Mouse (Mus musculus): ENCODE results near the gene Adam12. TPM values are rescaled to one million over a fixed set of nuclear protein-coding genes. Genes with fewer than 3 reads are reported as not detected.

The Adam12 gene
- polyA plus RNA-seq, 1 experiment from 2014 or later: 1.2 TPM

DNA sequence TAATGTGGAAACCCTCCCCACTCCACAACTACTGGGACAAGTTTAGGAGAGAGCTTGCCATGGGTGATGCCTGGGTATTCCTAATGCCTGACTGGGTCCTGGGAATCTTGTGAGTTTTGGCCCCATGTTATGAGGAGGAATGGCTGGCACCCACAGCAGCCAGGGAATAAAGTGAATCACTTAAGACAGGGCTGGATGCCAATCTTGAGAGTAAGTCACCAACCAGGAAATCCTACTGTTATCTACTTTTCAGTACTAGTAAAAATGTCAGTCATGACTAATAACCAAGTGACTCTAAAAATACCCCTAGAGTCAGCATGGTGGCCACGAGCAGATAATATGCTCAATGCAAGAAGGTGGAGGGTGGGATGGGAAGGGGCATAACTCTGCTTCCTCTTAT lies 121.8 kb downstream of the Adam12 start:
- H3K9me3 ChIP-seq (replicated peaks): no peaks in the 10 kb centered on the region
- no peak overlapping the region for H3K9ac ChIP-seq
- no peak overlapping the region for H3K4me2 ChIP-seq
- no peak overlapping the region for H3K27ac ChIP-seq (replicated peaks)
- H3K36me3 ChIP-seq (replicated peaks): no peaks in the 10 kb centered on the region
- 17% methylated on average over 1 of the region's 1 CpGs for WGBS (ENCODE audit: insufficient replicate concordance)
- no peaks in the 10 kb centered on the region for H3K4me1 ChIP-seq (replicated peaks)
- H3K4me3 ChIP-seq (replicated peaks): no peak overlapping the region
- H3K27me3 ChIP-seq: no peaks in the 10 kb centered on the region
- ATAC-seq (ENCODE audit: insufficient read depth): no peak

DNA sequence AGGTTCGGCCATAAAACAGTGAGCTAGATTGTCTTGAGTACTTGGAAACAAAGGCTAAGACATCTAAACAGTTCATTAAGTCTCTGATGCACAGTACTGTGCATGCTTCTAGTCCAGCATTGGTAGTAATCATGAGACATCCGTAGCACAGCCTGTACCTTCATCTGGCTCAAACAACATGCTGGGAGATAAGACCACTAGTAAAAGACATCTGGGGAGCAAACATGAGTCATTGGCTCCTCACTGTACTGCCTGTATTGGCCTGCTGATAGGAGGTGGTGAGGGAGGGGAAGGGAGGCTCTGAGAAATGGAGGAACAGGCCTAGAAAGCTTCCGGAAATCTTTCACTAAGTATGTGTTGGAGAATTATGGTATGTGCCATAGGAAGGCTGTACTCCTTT lies 124.1 kb downstream of the Adam12 start:
- no peaks in the 10 kb centered on the region for H3K4me1 ChIP-seq (replicated peaks)
- H3K9ac ChIP-seq: no peak overlapping the region
- ATAC-seq (ENCODE audit: insufficient read depth): no peak
- H3K4me2 ChIP-seq: no peak overlapping the region
- H3K9me3 ChIP-seq (replicated peaks): no peaks in the 10 kb centered on the region
- no peak overlapping the region for H3K27ac ChIP-seq (replicated peaks)
- H3K27me3 ChIP-seq: no peaks in the 10 kb centered on the region
- H3K36me3 ChIP-seq (replicated peaks): no peaks in the 10 kb centered on the region
- 40% methylated on average over 3 of the region's 3 CpGs for WGBS (ENCODE audit: insufficient replicate concordance)
- no peak overlapping the region for H3K4me3 ChIP-seq (replicated peaks)

DNA sequence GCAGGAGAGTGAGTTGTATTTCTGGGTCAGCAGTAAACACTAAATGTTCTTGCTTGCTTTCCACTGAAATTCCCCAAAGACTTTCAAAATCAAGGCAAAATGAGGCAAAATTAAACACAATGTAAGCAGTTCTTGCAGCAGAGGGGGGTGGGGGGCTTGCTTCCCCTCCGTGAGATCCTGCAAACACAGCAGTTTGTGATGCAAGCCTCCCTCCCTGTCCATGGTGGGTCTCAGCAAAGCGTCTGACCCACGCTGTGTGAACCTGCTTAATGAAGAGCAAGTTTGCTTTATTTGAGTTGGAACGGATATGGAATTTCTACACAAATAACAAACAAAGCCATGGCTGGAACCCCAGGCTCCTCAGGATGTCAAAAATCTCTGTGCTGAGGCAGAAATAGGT lies 132.9 kb downstream of the Adam12 start:
- Histone ChIP-seq H3K4me2 (no peak overlapping the region), H3K9ac (no peak overlapping the region), H3K27me3 (no peaks in the 10 kb centered on the region), H3K27ac (replicated peaks) (no peak overlapping the region), H3K36me3 (replicated peaks) (no peaks in the 10 kb centered on the region), H3K9me3 (replicated peaks) (no peaks in the 10 kb centered on the region), H3K4me3 (replicated peaks) (no peak overlapping the region), H3K4me1 (replicated peaks) (no peaks in the 10 kb centered on the region)
- ATAC-seq (ENCODE audit: insufficient read depth): no peak
- 56% methylated on average over 4 of the region's 4 CpGs for WGBS (ENCODE audit: insufficient replicate concordance)

DNA sequence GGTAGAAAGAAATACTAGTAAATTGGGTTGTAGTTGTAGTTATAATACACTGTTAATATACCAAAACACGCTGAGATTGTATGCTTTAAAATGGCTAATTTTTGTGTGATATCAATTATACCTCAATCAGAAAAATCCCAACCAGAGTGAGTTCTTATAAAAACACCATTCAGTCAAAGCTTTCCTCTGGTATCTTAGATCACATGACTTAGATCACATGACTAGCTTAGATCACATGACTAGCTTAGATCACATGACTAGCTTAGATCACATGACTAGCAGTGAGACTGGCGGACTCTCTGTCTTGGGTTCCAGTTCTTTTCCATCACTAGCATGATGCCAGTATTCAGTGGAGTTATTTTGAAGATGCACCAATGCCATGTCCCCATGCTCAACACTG lies 134.1 kb downstream of the Adam12 start:
- no peak overlapping the region for H3K4me3 ChIP-seq (replicated peaks)

DNA sequence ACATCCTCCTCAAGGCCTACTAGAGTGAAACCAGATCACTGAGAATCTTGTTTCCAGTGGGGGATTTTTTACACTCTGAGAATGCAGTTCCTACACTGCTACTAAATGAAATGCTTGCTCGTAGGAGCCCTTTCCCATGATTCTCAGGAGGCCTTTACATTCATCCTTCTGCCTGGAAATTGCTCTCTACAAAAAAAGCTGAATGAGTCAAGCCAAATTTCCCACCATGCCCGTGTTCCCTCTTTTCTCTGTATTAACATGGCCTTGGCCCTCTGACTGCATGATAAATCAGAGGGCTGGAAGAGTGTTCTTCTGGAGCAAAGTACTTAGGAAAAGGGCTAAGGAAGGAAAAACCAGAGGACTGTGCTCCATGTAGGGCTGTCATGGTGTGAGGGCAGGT lies 138.1 kb downstream of the Adam12 start:
- Histone ChIP-seq H3K4me3 (replicated peaks) (no peak overlapping the region), H3K4me1 (replicated peaks) (no peaks in the 10 kb centered on the region), H3K4me2 (no peak overlapping the region), H3K36me3 (replicated peaks) (no peaks in the 10 kb centered on the region), H3K9ac (no peak overlapping the region), H3K27ac (replicated peaks) (no peak overlapping the region), H3K9me3 (replicated peaks) (no peaks in the 10 kb centered on the region), H3K27me3 (no peaks in the 10 kb centered on the region)
- no peak for ATAC-seq (ENCODE audit: insufficient read depth)
- WGBS (ENCODE audit: insufficient replicate concordance): 35% methylated on average over 2 of the region's 2 CpGs

More for the DNA sequence above, 134.1 kb downstream of the Adam12 start:
- no peaks in the 10 kb centered on the region for H3K27me3 ChIP-seq
- H3K9me3 ChIP-seq (replicated peaks): no peaks in the 10 kb centered on the region
- H3K27ac ChIP-seq (replicated peaks): no peak overlapping the region
- H3K4me2 ChIP-seq: no peak overlapping the region
- no peak overlapping the region for H3K9ac ChIP-seq
- no peaks in the 10 kb centered on the region for H3K4me1 ChIP-seq (replicated peaks)
- H3K36me3 ChIP-seq (replicated peaks): no peaks in the 10 kb centered on the region
- ATAC-seq (ENCODE audit: insufficient read depth): no peak
- 59% methylated on average over 2 of the region's 2 CpGs for WGBS (ENCODE audit: insufficient replicate concordance)

DNA sequence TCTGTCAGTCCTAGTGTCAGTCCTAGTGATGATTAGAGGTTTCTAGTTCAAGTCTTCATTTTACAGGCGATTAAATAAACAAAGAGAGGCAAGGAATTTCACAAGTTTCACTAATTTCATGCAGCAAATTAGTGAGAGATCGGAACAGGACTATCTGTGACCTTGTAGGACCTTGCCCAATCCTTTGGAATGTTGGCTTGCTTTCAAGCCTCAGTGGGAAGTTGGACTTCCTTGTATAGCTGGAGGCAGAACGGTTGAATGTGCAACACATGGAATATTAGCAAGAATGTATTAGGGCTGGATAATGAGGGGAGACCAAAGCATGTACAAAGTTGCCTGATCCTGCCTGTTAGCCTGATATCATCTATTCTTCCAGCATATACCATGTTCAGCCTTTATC lies 141.2 kb downstream of the Adam12 start:
- Histone ChIP-seq H3K27ac (replicated peaks) (no peak overlapping the region), H3K4me3 (replicated peaks) (no peak overlapping the region), H3K36me3 (replicated peaks) (no peaks in the 10 kb centered on the region), H3K9ac (no peak overlapping the region), H3K27me3 (no peaks in the 10 kb centered on the region), H3K9me3 (replicated peaks) (no peaks in the 10 kb centered on the region), H3K4me2 (no peak overlapping the region), H3K4me1 (replicated peaks) (no peaks in the 10 kb centered on the region)
- ATAC-seq (ENCODE audit: insufficient read depth): no peak
- 45% methylated on average over 3 of the region's 3 CpGs for WGBS (ENCODE audit: insufficient replicate concordance)

DNA sequence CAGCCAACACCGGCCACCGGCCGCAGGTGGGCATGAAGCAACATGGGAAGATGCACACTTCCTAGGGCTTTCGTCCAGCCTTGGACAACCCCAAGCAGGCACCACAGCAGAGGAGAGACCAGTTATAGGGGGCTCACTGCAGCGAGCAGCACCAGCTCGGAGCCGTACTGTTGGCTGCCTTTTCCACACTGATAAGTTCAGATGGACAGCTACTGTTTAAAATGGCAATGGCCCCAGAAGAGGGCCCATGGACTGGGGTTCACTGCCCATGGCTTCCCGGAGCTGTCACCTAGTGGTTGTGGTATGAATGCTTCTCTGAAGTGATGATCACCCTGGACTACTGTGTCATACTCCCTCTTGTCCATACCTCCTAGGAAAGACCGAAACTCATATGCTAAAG lies 141.7 kb downstream of the Adam12 start:
- H3K4me3 ChIP-seq (replicated peaks): no peak overlapping the region
- WGBS (ENCODE audit: insufficient replicate concordance): 64% methylated on average over 9 of the region's 9 CpGs

DNA sequence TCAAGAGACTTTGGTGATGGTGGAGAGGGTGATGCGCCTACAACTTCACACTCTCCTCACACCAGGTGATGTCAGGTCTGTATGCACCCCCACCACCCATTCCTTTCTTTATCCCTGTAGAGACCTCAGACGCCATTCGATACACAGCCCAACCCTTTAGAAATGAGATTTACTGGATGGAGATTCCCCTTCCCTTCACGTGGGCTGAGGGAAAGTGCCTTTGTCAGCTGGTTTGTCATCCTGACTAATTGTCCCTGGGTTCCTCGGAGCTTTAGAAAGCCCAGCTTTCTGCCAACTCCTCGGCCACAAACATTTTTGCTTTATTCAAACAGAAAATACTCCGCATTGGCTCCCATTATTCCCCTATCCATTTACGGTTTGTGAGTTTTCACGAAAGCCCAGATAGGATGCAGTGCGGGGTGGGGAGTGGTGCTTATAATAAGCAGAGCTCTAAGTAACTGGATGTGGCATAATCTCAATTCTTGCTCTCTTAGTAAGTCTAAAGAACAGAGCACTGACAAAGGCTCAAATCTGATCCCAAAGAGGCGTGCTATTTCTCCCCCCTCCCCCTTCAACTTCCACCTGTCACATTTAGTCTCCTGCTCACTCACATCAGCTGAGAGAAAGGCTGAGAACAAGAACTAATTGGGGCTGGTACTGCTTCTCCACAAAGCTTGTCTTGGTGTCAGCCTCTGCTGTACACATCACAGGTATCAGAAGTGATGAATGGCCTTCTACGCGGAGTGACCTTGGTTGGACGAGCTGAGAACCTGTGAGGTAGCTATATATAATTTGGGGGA lies 143.2 kb downstream of the Adam12 start:
- no peak for ATAC-seq (ENCODE audit: insufficient read depth)
- Histone ChIP-seq H3K9ac (no peak overlapping the region), H3K9me3 (replicated peaks) (no peaks in the 10 kb centered on the region), H3K4me2 (no peak overlapping the region), H3K27me3 (no peaks in the 10 kb centered on the region), H3K36me3 (replicated peaks) (no peaks in the 10 kb centered on the region), H3K4me3 (replicated peaks) (no peak overlapping the region), H3K27ac (replicated peaks) (no peak overlapping the region), H3K4me1 (replicated peaks) (no peaks in the 10 kb centered on the region)
- WGBS (ENCODE audit: insufficient replicate concordance): 66% methylated on average over 14 of the region's 14 CpGs

More for the DNA sequence above, 141.7 kb downstream of the Adam12 start:
- H3K9ac ChIP-seq: no peak overlapping the region
- no peaks in the 10 kb centered on the region for H3K4me1 ChIP-seq (replicated peaks)
- H3K9me3 ChIP-seq (replicated peaks): no peaks in the 10 kb centered on the region
- H3K27me3 ChIP-seq: no peaks in the 10 kb centered on the region
- no peak overlapping the region for H3K27ac ChIP-seq (replicated peaks)
- no peak overlapping the region for H3K4me2 ChIP-seq
- ATAC-seq (ENCODE audit: insufficient read depth): no peak
- no peaks in the 10 kb centered on the region for H3K36me3 ChIP-seq (replicated peaks)

DNA sequence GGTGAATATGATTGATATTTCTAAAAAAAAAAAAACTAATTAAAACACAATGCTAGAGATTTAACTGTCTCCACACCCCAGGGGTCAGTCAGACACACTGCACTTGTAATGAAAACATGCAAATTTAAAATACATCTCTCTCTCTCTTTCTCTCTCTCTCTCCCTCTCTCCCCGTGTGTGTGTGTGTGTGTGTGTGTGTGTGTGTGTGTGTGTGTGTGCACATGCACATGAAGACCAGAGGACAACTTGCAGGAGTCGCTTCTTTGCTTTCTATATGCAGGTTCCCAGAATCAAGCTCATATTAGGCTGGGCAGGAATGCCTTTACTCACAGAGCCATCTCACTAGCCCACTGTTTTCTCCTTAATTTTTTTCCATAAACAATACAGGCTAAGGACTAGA lies 146.6 kb downstream of the Adam12 start:
- Histone ChIP-seq H3K4me1 (replicated peaks) (no peaks in the 10 kb centered on the region), H3K9me3 (replicated peaks) (no peaks in the 10 kb centered on the region), H3K9ac (no peak overlapping the region), H3K4me3 (replicated peaks) (no peak overlapping the region), H3K4me2 (no peak overlapping the region), H3K36me3 (replicated peaks) (no peaks in the 10 kb centered on the region), H3K27me3 (no peaks in the 10 kb centered on the region), H3K27ac (replicated peaks) (no peak overlapping the region)
- WGBS (ENCODE audit: insufficient replicate concordance): 35% methylated on average over 2 of the region's 2 CpGs
- ATAC-seq (ENCODE audit: insufficient read depth): no peak

DNA sequence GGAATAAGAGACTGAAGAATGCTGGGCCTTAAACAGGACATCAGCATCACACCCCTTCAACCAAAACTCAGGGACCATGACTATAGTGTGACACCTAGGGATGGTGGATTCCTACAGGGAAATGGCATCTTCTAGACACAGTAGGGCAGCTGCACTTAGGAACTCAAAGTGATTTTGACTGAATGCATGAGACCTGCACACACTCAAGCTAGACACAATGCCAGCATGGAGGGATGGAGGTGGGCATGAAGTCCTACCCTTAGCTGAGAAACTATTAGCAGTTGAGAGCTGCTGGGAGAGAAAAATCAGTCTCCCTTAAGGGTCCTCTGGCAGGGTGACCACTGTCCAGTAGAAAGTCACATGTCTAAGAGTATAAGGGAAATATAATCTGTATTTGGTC lies 147.0 kb downstream of the Adam12 start:
- no peak for ATAC-seq (ENCODE audit: insufficient read depth)
- Histone ChIP-seq H3K9me3 (replicated peaks) (no peaks in the 10 kb centered on the region), H3K27me3 (no peaks in the 10 kb centered on the region), H3K4me3 (replicated peaks) (no peak overlapping the region), H3K4me1 (replicated peaks) (no peaks in the 10 kb centered on the region), H3K4me2 (no peak overlapping the region), H3K9ac (no peak overlapping the region), H3K36me3 (replicated peaks) (no peaks in the 10 kb centered on the region), H3K27ac (replicated peaks) (no peak overlapping the region)

DNA sequence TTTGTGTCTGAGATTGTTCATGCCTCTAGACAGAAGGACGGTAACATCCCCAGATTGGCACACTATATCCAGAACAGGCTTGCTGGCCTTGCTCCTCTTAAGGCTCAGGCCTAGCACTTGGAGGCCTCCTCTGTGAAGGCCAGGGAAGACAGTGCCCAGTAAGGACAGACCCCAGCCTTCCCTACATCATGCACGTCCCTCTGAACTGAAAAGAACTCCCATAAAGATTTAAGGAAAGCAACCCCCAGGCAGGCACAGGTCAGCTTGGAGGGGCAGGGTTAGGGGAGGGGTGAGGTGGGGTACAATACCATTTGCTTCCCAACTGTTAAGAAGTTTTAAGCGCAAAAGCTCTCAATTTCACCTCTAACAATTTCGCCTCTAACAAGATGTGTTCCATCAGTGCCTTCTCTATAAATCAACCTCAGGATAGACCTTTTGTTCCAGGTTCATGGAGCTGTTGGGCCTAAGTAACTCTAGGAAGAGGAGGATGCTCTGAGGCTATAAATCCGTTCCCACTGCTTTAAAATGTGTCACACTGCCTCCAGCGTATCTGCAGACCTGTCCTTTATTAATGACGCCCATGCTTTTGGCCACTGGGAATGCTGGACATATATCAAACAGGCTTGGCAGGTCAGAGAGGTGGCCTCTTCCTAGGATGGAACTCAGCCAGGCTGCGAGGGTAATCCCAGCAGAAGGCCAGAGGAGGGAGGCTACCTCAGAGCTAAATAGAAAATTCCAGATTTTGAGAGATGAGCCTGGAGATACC lies 150.5 kb downstream of the Adam12 start:
- Histone ChIP-seq H3K4me3 (replicated peaks) (no peak overlapping the region), H3K9ac (no peak overlapping the region), H3K4me2 (no peak overlapping the region), H3K27ac (replicated peaks) (no peak overlapping the region), H3K36me3 (replicated peaks) (no peaks in the 10 kb centered on the region), H3K9me3 (replicated peaks) (no peaks in the 10 kb centered on the region), H3K27me3 (no peaks in the 10 kb centered on the region), H3K4me1 (replicated peaks) (no peaks in the 10 kb centered on the region)
- 59% methylated on average over 8 of the region's 8 CpGs for WGBS (ENCODE audit: insufficient replicate concordance)
- ATAC-seq (ENCODE audit: insufficient read depth): no peak
